Mouse (Mus musculus) embryo, embryonic 9.5 days (tissue): ENCODE results near the gene Lif.

Experiments
- DNase-seq: peaks from one replicate; pipeline ENCODE4 v3.0.0-alpha.2; 2017; ENCODE audit errors: extremely low spot score

Lif gene

GRCm38 (mm10) chr11:4298615-4299014 lies 41.3 kb downstream of the Lif start:
- no peak for DNase-seq

GRCm38 (mm10) chr11:4299191-4299590 lies 41.8 kb downstream of the Lif start:
- peak; percentile 48 for DNase-seq

- no peak for DNase-seq
These were observed 42.5 kb downstream of the Lif start for GRCm38 (mm10) chr11:4299735-4300474.

GRCm38 (mm10) chr11:4300683-4301082 lies 43.3 kb downstream of the Lif start:
- no peak for DNase-seq

- DNase-seq: peak; percentile 17
These were observed 45.1 kb downstream of the Lif start for GRCm38 (mm10) chr11:4302363-4302913.

- no peak for DNase-seq
These were observed 45.7 kb downstream of the Lif start for GRCm38 (mm10) chr11:4303033-4303432.

- no peak for DNase-seq
These were observed 46.8 kb downstream of the Lif start for GRCm38 (mm10) chr11:4304203-4304602.

GRCm38 (mm10) chr11:4305090-4305489 lies 47.7 kb downstream of the Lif start:
- no peak for DNase-seq

- no peak for DNase-seq
These were observed 48.7 kb downstream of the Lif start for GRCm38 (mm10) chr11:4306086-4306485.

- no peak for DNase-seq
These were observed 50.7 kb downstream of the Lif start for GRCm38 (mm10) chr11:4308060-4308513.

GRCm38 (mm10) chr11:4308514-4309450 lies 51.4 kb downstream of the Lif start:
- peak; percentile 62 for DNase-seq

GRCm38 (mm10) chr11:4309613-4310012 lies 52.3 kb downstream of the Lif start:
- DNase-seq: no peak

GRCm38 (mm10) chr11:4310324-4310723 lies 53.0 kb downstream of the Lif start:
- DNase-seq: no peak

- DNase-seq: no peak
These were observed 54.8 kb downstream of the Lif start for GRCm38 (mm10) chr11:4312180-4312579.

- no peak for DNase-seq
These were observed 59.9 kb downstream of the Lif start for GRCm38 (mm10) chr11:4317287-4317686.

- no peak for DNase-seq
These were observed 60.7 kb downstream of the Lif start for GRCm38 (mm10) chr11:4318011-4318410.

GRCm38 (mm10) chr11:4319212-4319955 lies 62.0 kb downstream of the Lif start:
- DNase-seq: no peak

GRCm38 (mm10) chr11:4320876-4321275 lies 63.5 kb downstream of the Lif start:
- DNase-seq: no peak
